Mouse (Mus musculus) kidney, embryonic 16.5 days (tissue): ENCODE measurements around the gene Rbck1. TPM values are rescaled to one million over a fixed set of nuclear protein-coding genes. Genes with fewer than 3 reads are reported as not detected.

Experiments
- ATAC-seq: fragments of 200-750 bp; cut with Nextera tagmentation; 2 replicates; pipeline ENCODE4 v1.8.0; 2017; ENCODE audit warnings: moderate TSS enrichment; ENCODE audit not compliant: low FRiP score, low TSS enrichment
- H3K27ac ChIP-seq: fragments of 300-500 bp; sonication (generic); 2 replicates; pipeline ENCODE4 v1.5.1; 2014; ENCODE audit warnings: low read length
- H3K27me3 ChIP-seq: fragments of 300-500 bp; sonication (generic); 2 replicates; pipeline ENCODE4 v1.6.1; 2014; ENCODE audit warnings: low read length, control low read depth, mixed read lengths; ENCODE audit not compliant: insufficient read depth
- H3K36me3 ChIP-seq: fragments of 300-500 bp; sonication (generic); 2 replicates; pipeline ENCODE4 v1.6.1; 2014; ENCODE audit warnings: low read length, control low read depth, mixed read lengths; ENCODE audit not compliant: insufficient read depth
- H3K4me1 ChIP-seq: fragments of 300-500 bp; sonication (generic); 2 replicates; pipeline ENCODE4 v1.6.1; 2014; ENCODE audit warnings: low read length, control low read depth, mixed read lengths; ENCODE audit not compliant: insufficient read depth
- H3K4me2 ChIP-seq: fragments of 300-500 bp; sonication (generic); replicated peaks from 2 replicates; pipeline ENCODE4 v1.6.1; 2014; ENCODE audit warnings: low read depth, low read length
- H3K4me3 ChIP-seq: fragments of 300-500 bp; sonication (generic); 2 replicates; pipeline ENCODE4 v1.5.1; 2014; ENCODE audit warnings: mild to moderate bottlenecking, low read length
- H3K9ac ChIP-seq: fragments of 300-500 bp; sonication (generic); replicated peaks from 2 replicates; pipeline ENCODE4 v1.6.1; 2014; ENCODE audit warnings: low read length
- H3K9me3 ChIP-seq: fragments of 300-500 bp; sonication (generic); 2 replicates; pipeline ENCODE4 v1.6.1; 2016; ENCODE audit warnings: low read length, control low read depth
- WGBS: fragments of 180-500 bp; shearing (Covaris S2); extraction: QIAGEN DNeasy Blood & Tissue Kit; methylation state at CpG from one replicate; pipeline ENCODE4 v1.1.7; 2014; 5-methylcytosine and 5-hydroxymethylcytosine counted together
- polyA plus RNA-seq: library from polyadenylated mRNA; unstranded; fragments of >200 nt; fragmentation: Nextera tagmentation; extraction: Ambion mirVana; gene quantifications from 2 replicates; pipeline ENCODE4 v1.2.1, GENCODE M21; 2015

The Rbck1 gene
- polyA plus RNA-seq, 1 experiment from 2014 or later, result 96.6 TPM

DNA sequence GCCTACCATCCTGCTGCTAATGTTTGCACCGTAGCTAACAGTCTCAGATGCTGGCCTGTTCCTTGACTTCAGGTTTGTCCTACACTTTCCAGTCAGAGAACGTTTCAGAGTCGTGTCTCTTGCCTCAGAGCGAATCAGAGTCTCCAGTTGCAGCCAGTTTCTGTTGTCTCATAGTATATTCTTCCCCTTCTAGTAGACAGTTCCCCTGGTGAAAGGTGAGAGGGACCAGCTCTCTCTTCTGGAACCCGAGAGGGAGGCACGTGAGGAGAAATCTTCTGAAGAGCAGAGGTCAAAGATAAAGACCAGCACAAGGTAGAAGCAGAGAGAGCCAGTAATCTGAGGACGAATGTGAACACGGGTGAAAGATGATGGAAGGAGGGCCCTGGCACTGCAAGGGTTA lies 44.4 kb downstream of the Rbck1 start:
- Histone ChIP-seq H3K36me3 (peaks cover 21% of the 10 kb centered on the region; the same call in 1 of the 2 replicates), H3K4me2 (no peak overlapping the region), H3K9ac (no peak overlapping the region), H3K27me3 (no peaks in the 10 kb centered on the region), H3K27ac (no peak overlapping the region), H3K4me1 (0 out of 2 replicates have a peak, but pooled peaks cover under 1% of the 10 kb centered on the region), H3K9me3 (no peaks in the 10 kb centered on the region), H3K4me3 (no peak overlapping the region)
- no peak for ATAC-seq
- WGBS, result 81% methylated on average over 8 of the region's 8 CpGs

- Histone ChIP-seq H3K9ac (no peak overlapping the region), H3K36me3 (peaks cover 23% of the 10 kb centered on the region), H3K4me2 (no peak overlapping the region), H3K27me3 (no peaks in the 10 kb centered on the region), H3K9me3 (no peaks in the 10 kb centered on the region), H3K4me1 (no peaks in the 10 kb centered on the region), H3K27ac (no peak overlapping the region), H3K4me3 (no peak overlapping the region)
- 93% methylated on average over 5 of the region's 5 CpGs for WGBS
- no peak for ATAC-seq
These were observed 44.9 kb downstream of the Rbck1 start for GRCm38 (mm10) chr2:152287560-152287959.

DNA sequence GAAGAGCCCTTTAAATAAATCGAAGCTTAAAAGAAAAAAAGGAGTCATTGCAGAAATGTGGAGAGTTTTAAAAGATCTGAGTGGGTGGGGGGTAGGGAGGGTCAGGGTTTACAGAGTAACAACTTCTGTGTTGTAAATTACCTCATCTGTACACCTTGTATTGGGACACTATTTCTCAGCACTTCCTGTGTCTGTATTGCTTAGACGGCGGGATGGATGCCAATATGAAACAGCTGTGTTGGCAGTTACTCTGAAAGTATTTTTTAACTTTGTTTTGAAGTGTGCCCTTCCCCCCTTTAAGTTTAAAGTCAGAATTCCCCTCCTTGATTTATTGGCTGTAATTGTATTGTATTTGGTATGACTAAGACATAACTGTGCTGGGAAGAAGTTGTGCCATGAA lies 51.0 kb downstream of the Rbck1 start:
- H3K9me3 ChIP-seq, result no peaks in the 10 kb centered on the region
- peaks cover 43% of the 10 kb centered on the region for H3K36me3 ChIP-seq
- no peaks in the 10 kb centered on the region for H3K4me1 ChIP-seq
- H3K4me2 ChIP-seq, result no peak overlapping the region
- no peak overlapping the region for H3K27ac ChIP-seq
- 70% methylated on average over 3 of the region's 3 CpGs for WGBS
- no peak overlapping the region for H3K9ac ChIP-seq
- H3K27me3 ChIP-seq, result no peaks in the 10 kb centered on the region
- ATAC-seq, result no peak
- no peak overlapping the region for H3K4me3 ChIP-seq

GRCm38 (mm10) chr2:152273639-152274038 lies 58.8 kb downstream of the Rbck1 start:
- no peaks in the 10 kb centered on the region for H3K27me3 ChIP-seq
- H3K4me3 ChIP-seq, result no peak overlapping the region
- H3K9ac ChIP-seq, result no peak overlapping the region
- H3K4me2 ChIP-seq, result no peak overlapping the region
- peaks cover 65% of the 10 kb centered on the region for H3K36me3 ChIP-seq
- WGBS, result 83% methylated on average over 2 of the region's 2 CpGs
- no peak for ATAC-seq
- no peaks in the 10 kb centered on the region for H3K4me1 ChIP-seq
- no peak overlapping the region for H3K27ac ChIP-seq
- H3K9me3 ChIP-seq, result no peaks in the 10 kb centered on the region

Other genes with a start within 250 kb of the Rbck1 start
- gene Srxn1, start 227.1 kb downstream of the Rbck1 start, polyA plus RNA-seq, result 16.1 and 17.9 TPM in 2 replicates
- gene Tcf15, start 189.1 kb downstream of the Rbck1 start, polyA plus RNA-seq, result 10.0 and 10.4 TPM in 2 replicates
- gene Csnk2a1, start 105.8 kb downstream of the Rbck1 start, polyA plus RNA-seq, result 90.5 and 95.1 TPM in 2 replicates
- 41.1 and 41.8 TPM in 2 replicates for gene Tbc1d20, start 38.8 kb downstream of the Rbck1 start, polyA plus RNA-seq
- gene Trib3, start 11.4 kb upstream of the Rbck1 start, polyA plus RNA-seq, result 1.8 and 1.9 TPM in 2 replicates
- 0.91 and 1.6 TPM in 2 replicates for gene Nrsn2, start 44.0 kb upstream of the Rbck1 start, polyA plus RNA-seq
- gene Sox12, start 65.4 kb upstream of the Rbck1 start, polyA plus RNA-seq, result 8.9 and 10.0 TPM in 2 replicates
- 31.5 and 34.2 TPM in 2 replicates for gene Zcchc3, start 82.4 kb upstream of the Rbck1 start, polyA plus RNA-seq
- 0.67 and 0.85 TPM in 2 replicates for gene 6820408C15Rik, start 82.9 kb upstream of the Rbck1 start, polyA plus RNA-seq
- gene Defb23, start 132.0 kb upstream of the Rbck1 start, polyA plus RNA-seq, result not detected in 2 replicates
- not detected in 2 replicates for gene Defb20, start 144.4 kb upstream of the Rbck1 start, polyA plus RNA-seq
- gene Defb22, start 157.5 kb upstream of the Rbck1 start, polyA plus RNA-seq, result not detected in 2 replicates
- not detected in 2 replicates for gene Defb26, start 179.0 kb upstream of the Rbck1 start, polyA plus RNA-seq
- 0.54 TPM in 1 of 2 replicates, not detected in the other for gene Defb28, start 185.6 kb upstream of the Rbck1 start, polyA plus RNA-seq
- 2.1 and 2.8 TPM in 2 replicates for gene Defb29, start 207.4 kb upstream of the Rbck1 start, polyA plus RNA-seq
- gene Gm17416, start 236.7 kb upstream of the Rbck1 start, polyA plus RNA-seq, result not detected in 2 replicates
- not detected in 2 replicates for gene Defb21, start 240.1 kb upstream of the Rbck1 start, polyA plus RNA-seq
- gene Defb19, start 247.7 kb upstream of the Rbck1 start, polyA plus RNA-seq, result 10.1 and 14.1 TPM in 2 replicates